Mouse (Mus musculus) ovary, postnatal 36 days (tissue): ENCODE data around the gene Gm773.
"Not testable (repeated sequence)": the region's sequence is repeated elsewhere in the genome, so short reads cannot be mapped to it uniquely, and the experiment has no call there.

Experiments
- DNase-seq: peaks from one replicate; pipeline ENCODE4 v3.0.0; 2022; ENCODE audit warnings: low spot score, mixed read lengths

The Gm773 gene

GRCm38 (mm10) chrX:56212771-56213170, at the start of gene Gm773:
TSS of gene Gm773 (minus strand) at chrX:56212881.
- DNase-seq: no peak

GRCm38 (mm10) chrX:56186449-56186848, 26.2 kb downstream of the Gm773 start:
- not testable (repeated sequence) for DNase-seq

GRCm38 (mm10) chrX:56151396-56151795, 61.3 kb downstream of the Gm773 start:
- DNase-seq: no peak
